Mouse (Mus musculus): ENCODE measurements around the gene Csk.

DNA sequence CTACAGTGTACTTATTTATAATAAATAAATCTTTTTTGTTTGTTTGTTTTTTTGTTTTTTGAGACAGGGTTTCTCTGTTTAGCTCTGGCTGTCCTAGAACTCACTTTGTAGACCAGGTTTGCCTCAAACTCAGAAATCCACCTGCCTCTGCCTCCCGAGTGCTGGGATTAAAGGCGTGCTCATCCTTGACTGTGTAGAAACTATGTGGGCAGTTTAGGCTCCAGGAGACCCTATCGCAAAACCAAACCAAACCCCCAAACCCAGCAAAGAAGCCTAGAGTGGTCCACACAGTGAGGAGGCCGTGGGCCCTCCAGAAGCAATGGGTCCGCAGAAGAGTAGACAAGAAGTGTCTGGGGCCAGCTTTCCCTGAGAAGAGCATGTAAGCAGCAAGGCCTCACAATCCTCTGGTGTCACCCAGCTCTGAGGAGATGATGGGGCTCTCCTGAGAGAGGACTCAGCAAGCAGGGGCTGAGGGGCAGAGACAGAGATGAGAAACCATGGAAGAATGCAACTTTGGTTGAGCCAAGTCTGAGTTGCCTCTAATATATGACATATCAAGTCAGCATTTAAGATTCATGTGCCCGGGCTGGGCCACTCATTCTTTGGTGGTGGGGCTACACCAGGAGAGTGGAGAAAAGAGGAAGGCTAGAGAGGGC, 3.2 kb downstream of the Csk start:
- TF ChIP-seq EP300 (IDR thresholded peaks at IDR 0.05; ENCODE audit: insufficient read depth, low read depth, low read length) (no peak), CTCF (IDR thresholded peaks at IDR 0.05; ENCODE audit: low read depth, low read length) (no peak)

Data from ES-Bruce4 (cell line).